Mouse (Mus musculus) olfactory bulb, adult 2 months (tissue): ENCODE results near the gene Fdx1l.

Source experiments
- CTCF ChIP-seq: fragments of 200-500 bp; IDR thresholded peaks from 2 replicates; pipeline ENCODE4 v1.5.1; 2012; ENCODE audit warnings: low read depth, mild to moderate bottlenecking, low read length, moderate library complexity; ENCODE audit not compliant: insufficient read depth
- POLR2A ChIP-seq: fragments of 200-500 bp; IDR thresholded peaks from 2 replicates; pipeline ENCODE4 v1.6.1; 2012; ENCODE audit warnings: mild to moderate bottlenecking, low read depth, low read length, moderate library complexity; ENCODE audit not compliant: insufficient read depth

DNA sequence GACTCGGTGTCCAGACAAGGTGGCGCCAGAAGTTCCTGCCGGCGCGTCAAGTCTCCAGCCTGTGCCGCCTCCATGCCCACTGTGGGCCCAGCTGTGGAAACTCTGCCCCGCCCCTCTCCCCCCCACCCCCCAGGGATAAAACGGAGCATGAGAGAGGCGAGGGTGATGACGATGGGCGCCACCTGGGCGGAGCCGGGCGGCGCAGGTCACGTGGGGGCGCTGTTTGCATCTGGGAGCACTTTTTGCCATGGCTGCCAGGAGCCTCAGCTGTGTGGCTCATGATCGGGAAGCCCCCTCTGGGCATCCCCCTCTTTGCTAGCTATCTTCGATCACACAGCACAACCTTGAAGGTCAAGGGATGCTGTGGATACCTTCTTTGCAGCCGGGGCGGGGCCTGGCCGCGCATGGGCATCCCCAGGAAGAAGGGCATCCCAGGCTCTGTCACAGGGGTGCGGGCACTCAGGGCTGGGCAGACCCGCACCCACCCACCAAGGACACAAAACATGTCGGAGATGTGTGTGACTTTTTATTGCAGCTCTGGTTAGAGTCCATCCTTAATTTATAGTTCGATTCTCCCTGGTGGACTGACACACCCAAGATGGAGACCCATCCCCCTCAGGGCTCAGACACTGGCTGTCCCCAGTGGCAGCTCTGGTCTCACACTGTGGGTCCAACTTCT is 6.3 kb downstream of the Fdx1l start, which contains the start of gene Zglp1:
- TF ChIP-seq CTCF = no peak
- no peak for TF ChIP-seq POLR2A
